Mouse (Mus musculus) liver, embryonic 13.5 days (tissue): Measurements from ENCODE around the gene Amotl1. TPM values are rescaled to one million over a fixed set of nuclear protein-coding genes. Genes with fewer than 3 reads are reported as not detected.
"Not testable (repeated sequence)": the region's sequence is repeated elsewhere in the genome, so short reads cannot be mapped to it uniquely, and the experiment has no call there.

Source experiments
- ATAC-seq: fragments of 200-750 bp; cut with Nextera tagmentation; 2 replicates; pipeline ENCODE4 v1.8.0; 2017; ENCODE audit warnings: low read depth, mild to moderate bottlenecking, moderate number of reproducible peaks, moderate library complexity
- DNase-seq: peaks from one replicate; pipeline ENCODE4 v3.0.0; 2022
- H3K27ac ChIP-seq: fragments of 300-500 bp; sonication (generic); 2 replicates; pipeline ENCODE4 v1.5.1; 2015; ENCODE audit warnings: moderate library complexity, mild to moderate bottlenecking, inconsistent platforms
- H3K27me3 ChIP-seq: fragments of 300-500 bp; sonication (generic); 2 replicates; pipeline ENCODE4 v1.6.1; 2015; ENCODE audit warnings: mild to moderate bottlenecking, inconsistent platforms
- H3K36me3 ChIP-seq: fragments of 300-500 bp; sonication (generic); 2 replicates; pipeline ENCODE4 v1.6.1; 2015; ENCODE audit warnings: mild to moderate bottlenecking, inconsistent platforms
- H3K4me1 ChIP-seq: fragments of 300-500 bp; sonication (generic); replicated peaks from 2 replicates; pipeline ENCODE4 v1.6.1; 2015; ENCODE audit warnings: inconsistent platforms
- H3K4me2 ChIP-seq: fragments of 300-500 bp; sonication (generic); 2 replicates; pipeline ENCODE4 v1.6.1; 2015; ENCODE audit warnings: inconsistent platforms, mild to moderate bottlenecking, moderate library complexity
- H3K4me3 ChIP-seq: fragments of 300-500 bp; sonication (generic); replicated peaks from 2 replicates; pipeline ENCODE4 v1.5.1; 2015; ENCODE audit warnings: mild to moderate bottlenecking, inconsistent platforms
- H3K9ac ChIP-seq: fragments of 300-500 bp; sonication (generic); 2 replicates; pipeline ENCODE4 v1.6.1; 2015; ENCODE audit warnings: mild to moderate bottlenecking, inconsistent platforms
- H3K9me3 ChIP-seq: fragments of 300-500 bp; sonication (generic); replicated peaks from 2 replicates; pipeline ENCODE4 v1.6.1; 2016; ENCODE audit warnings: inconsistent platforms
- WGBS: fragments of 180-500 bp; shearing (Covaris S2); methylation state at CpG from one replicate; pipeline ENCODE4 v1.1.7; 2015; ENCODE audit not compliant: insufficient replicate concordance; 5-methylcytosine and 5-hydroxymethylcytosine counted together
- polyA plus RNA-seq: library from polyadenylated mRNA; unstranded; fragments of >200 nt; fragmentation: Nextera tagmentation; extraction: Ambion mirVana; gene quantifications from 2 replicates; pipeline ENCODE4 v1.2.1, GENCODE M21; 2015

Gene Amotl1
- polyA plus RNA-seq, result 1.6 and 1.8 TPM in 2 replicates

GRCm38 (mm10) chr9:14644956-14645355 is at the start of gene Amotl1:
Amotl1 (minus strand) TSS chr9:14645056.
- no peak within 1 kb of the TSS for H3K4me3 ChIP-seq
- no peak within 1 kb of the TSS for H3K9ac ChIP-seq
- no peaks in the 10 kb centered on the region for H3K9me3 ChIP-seq
- DNase-seq (no peak), ATAC-seq (no peak)
- 0 out of 2 replicates have a peak, but pooled peaks cover 8% of the 10 kb centered on the region for H3K27me3 ChIP-seq
- 0 out of 2 replicates have a peak, but pooled peaks cover 5% of the 10 kb centered on the region for H3K4me1 ChIP-seq
- H3K36me3 ChIP-seq, result no peaks in the 10 kb centered on the region
- H3K27ac ChIP-seq, result no peak within 1 kb of the TSS
- WGBS, result 32% methylated on average over 4 of the region's 4 CpGs
- no peak within 1 kb of the TSS for H3K4me2 ChIP-seq

DNA sequence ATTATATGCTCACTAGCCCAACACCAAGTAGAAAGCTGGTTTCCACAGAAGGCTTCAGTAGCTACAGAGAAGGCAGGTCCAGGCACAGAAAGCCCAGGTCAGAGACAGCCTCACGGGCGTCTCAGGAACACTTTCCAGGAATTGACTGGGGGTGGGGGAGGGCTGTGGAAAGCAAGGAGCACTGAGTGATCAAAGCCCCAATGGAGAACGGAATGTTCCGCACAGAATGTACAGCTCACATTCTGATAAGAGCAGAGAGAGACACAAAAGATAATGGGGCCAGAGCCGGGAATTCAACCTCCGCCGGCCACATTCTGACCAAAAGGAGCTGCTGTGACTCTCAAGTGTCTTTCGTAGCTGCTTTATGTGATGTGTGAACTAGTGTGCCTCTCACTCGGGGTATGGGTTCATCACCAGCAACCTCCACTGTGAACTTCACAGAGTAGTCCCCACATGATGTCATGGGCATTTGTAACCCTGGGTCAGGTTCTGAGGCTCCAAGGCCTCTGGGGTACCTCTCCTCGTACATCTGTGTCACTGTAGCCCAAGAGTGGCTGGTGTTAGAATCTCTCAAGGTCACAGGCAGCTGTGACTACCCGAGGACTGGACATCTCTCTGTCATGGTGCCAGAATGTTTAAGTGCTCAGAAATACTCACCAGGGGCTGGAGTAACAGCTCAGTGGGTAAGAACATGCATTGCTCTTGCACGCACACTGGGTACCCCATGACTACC is 44.7 kb upstream of the Amotl1 start:
- no peaks in the 10 kb centered on the region for H3K4me1 ChIP-seq
- ATAC-seq, result no peak
- no peak overlapping the region for H3K9ac ChIP-seq
- H3K27me3 ChIP-seq, result no peaks in the 10 kb centered on the region
- DNase-seq, result no peak
- H3K4me3 ChIP-seq, result no peak overlapping the region
- no peak overlapping the region for H3K27ac ChIP-seq
- WGBS, result 52% methylated on average over 12 of the region's 12 CpGs
- H3K36me3 ChIP-seq, result no peaks in the 10 kb centered on the region
- H3K9me3 ChIP-seq, result no peaks in the 10 kb centered on the region
- no peak overlapping the region for H3K4me2 ChIP-seq

- 60% methylated on average over 4 of the region's 4 CpGs for WGBS
- Histone ChIP-seq H3K9me3 (no peaks in the 10 kb centered on the region), H3K9ac (no peak overlapping the region), H3K4me2 (no peak overlapping the region), H3K4me1 (no peaks in the 10 kb centered on the region), H3K27ac (no peak overlapping the region), H3K27me3 (no peaks in the 10 kb centered on the region), H3K36me3 (no peaks in the 10 kb centered on the region), H3K4me3 (no peak overlapping the region)
- ATAC-seq (no peak), DNase-seq (no peak)
Observed at GRCm38 (mm10) chr9:14684363-14684762, 39.5 kb upstream of the Amotl1 start.

GRCm38 (mm10) chr9:14682741-14683140 is 37.9 kb upstream of the Amotl1 start:
- H3K27ac ChIP-seq, result no peak overlapping the region

DNA sequence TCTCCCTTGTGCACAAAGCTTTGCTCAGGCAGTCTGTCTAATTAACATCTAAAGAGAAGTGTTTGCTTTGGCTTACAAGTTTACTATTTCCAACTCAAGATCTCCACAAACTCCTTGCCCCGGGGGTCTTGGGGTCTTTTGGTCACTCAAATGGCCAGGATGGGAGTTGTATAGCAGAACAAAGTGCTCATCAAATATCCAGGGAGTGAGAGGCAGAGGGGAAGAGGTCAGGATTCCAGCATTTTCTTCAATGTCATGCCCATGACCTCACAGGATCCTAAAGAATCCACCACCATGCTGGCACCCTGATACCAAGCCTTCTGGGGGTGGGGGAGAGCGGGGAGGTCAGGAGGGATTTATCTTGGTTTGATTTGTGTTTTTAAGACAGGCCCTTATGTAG is 35.7 kb upstream of the Amotl1 start:
- Histone ChIP-seq H3K4me2 (no peak overlapping the region), H3K27me3 (no peaks in the 10 kb centered on the region), H3K4me3 (no peak overlapping the region), H3K4me1 (no peaks in the 10 kb centered on the region), H3K9me3 (0 out of 2 replicates have a peak, but pooled peaks cover 3% of the 10 kb centered on the region), H3K9ac (no peak overlapping the region), H3K36me3 (no peaks in the 10 kb centered on the region), H3K27ac (no peak overlapping the region)
- DNase-seq, result no peak
- 51% methylated on average over 2 of the region's 2 CpGs for WGBS
- no peak for ATAC-seq

More at GRCm38 (mm10) chr9:14682741-14683140, 37.9 kb upstream of the Amotl1 start:
- DNase-seq, result no peak
- H3K4me3 ChIP-seq, result no peak overlapping the region
- H3K4me1 ChIP-seq, result no peaks in the 10 kb centered on the region
- no peak overlapping the region for H3K9ac ChIP-seq
- no peaks in the 10 kb centered on the region for H3K27me3 ChIP-seq
- H3K36me3 ChIP-seq, result no peaks in the 10 kb centered on the region
- no peak for ATAC-seq
- no peak overlapping the region for H3K4me2 ChIP-seq
- 0 out of 2 replicates have a peak, but pooled peaks cover 3% of the 10 kb centered on the region for H3K9me3 ChIP-seq

DNA sequence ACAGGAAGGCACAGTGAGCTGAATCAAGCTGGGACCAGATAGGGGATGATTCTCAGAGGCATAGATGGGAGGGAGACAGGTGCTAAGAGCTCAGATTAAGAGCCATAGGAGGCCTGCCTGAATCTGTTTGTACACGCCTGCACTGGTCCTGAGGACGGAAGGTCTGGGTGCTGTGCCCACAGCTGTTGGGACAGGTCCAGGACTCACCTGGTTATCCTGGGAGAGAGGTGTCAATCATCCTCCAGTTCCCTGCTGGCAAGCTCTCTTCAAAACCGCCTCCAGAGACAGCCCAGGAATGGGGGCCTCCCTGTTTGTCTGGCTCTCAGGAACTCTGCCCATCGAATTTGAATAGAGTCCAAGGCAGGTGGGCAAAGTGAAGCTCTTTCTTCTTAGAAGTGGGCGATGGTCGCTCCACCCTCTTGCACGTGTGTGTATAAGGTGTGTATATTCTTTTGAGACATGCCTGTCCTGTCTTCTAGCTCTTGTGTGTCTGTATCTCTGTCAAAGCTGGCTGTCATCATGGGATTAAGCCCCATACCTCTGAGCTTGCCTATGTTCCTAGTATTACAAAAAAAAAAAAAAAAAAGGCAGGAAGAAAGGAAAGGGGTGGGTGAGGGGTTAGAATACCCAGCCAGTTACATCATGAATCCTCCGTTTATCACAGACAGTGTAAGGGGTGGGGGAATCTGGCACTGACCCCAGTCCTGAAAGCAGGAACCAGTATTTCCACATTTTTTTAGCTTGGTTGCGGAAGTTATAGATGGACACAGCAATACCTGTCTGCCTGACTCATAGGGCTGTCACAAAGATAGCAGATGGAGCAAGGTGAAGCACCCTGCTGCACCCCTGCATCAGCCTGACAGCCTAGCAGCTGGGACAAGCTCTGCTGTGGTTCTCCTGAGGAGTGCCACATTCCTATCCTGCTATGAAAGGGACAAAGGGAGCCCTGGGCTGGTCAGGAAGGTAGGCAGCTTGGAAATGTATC is 31.1 kb upstream of the Amotl1 start:
- no peaks in the 10 kb centered on the region for H3K27me3 ChIP-seq
- no peak overlapping the region for H3K9ac ChIP-seq
- 0 out of 2 replicates have a peak, but pooled peaks cover 3% of the 10 kb centered on the region for H3K9me3 ChIP-seq
- DNase-seq, result no peak
- no peaks in the 10 kb centered on the region for H3K4me1 ChIP-seq
- WGBS, result 38% methylated on average over 9 of the region's 9 CpGs
- no peak for ATAC-seq
- H3K36me3 ChIP-seq, result no peaks in the 10 kb centered on the region
- no peak overlapping the region for H3K27ac ChIP-seq
- no peak overlapping the region for H3K4me2 ChIP-seq
- H3K4me3 ChIP-seq, result no peak overlapping the region

- Histone ChIP-seq H3K27me3 (no peaks in the 10 kb centered on the region), H3K27ac (no peak overlapping the region), H3K9me3 (0 out of 2 replicates have a peak, but pooled peaks cover 3% of the 10 kb centered on the region), H3K9ac (no peak overlapping the region), H3K4me1 (no peaks in the 10 kb centered on the region), H3K4me3 (no peak overlapping the region), H3K4me2 (no peak overlapping the region), H3K36me3 (no peaks in the 10 kb centered on the region)
- 66% methylated on average over 8 of the region's 8 CpGs for WGBS
- ATAC-seq, result no peak
- DNase-seq, result no peak
Observed at GRCm38 (mm10) chr9:14674506-14674905, 29.6 kb upstream of the Amotl1 start.

DNA sequence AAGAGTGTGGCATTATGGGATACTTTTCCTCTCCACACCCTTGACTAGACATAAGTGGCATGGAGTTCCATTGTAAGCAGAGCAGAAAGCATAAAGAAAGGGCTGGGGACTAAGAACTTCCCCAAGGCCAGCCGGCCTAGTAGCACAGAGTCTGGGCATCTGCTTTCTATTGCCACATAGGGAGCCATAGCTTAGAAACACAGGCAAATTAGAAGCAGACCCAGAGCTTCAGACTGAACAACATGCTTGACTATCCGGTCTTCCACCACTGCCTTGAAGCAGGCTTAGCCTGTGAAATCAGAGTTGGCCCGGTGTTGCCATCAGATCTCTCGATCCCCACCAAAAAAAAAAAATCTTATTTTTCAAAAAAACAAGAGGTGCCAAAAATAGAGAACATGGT is 28.3 kb upstream of the Amotl1 start:
- H3K9ac ChIP-seq, result no peak overlapping the region
- H3K9me3 ChIP-seq, result no peaks in the 10 kb centered on the region
- H3K27me3 ChIP-seq, result no peaks in the 10 kb centered on the region
- WGBS, result 76% methylated on average over 4 of the region's 4 CpGs
- no peak overlapping the region for H3K27ac ChIP-seq
- no peaks in the 10 kb centered on the region for H3K4me1 ChIP-seq
- ATAC-seq, result no peak
- no peak overlapping the region for H3K4me2 ChIP-seq
- no peak for DNase-seq
- no peaks in the 10 kb centered on the region for H3K36me3 ChIP-seq
- H3K4me3 ChIP-seq, result no peak overlapping the region

GRCm38 (mm10) chr9:14671965-14672364 is 27.1 kb upstream of the Amotl1 start:
- not testable (repeated sequence) for H3K36me3 ChIP-seq, H3K9me3 ChIP-seq, ATAC-seq

GRCm38 (mm10) chr9:14668382-14668781 is 23.5 kb upstream of the Amotl1 start:
- 55% methylated on average over 3 of the region's 3 CpGs for WGBS
- Histone ChIP-seq H3K4me1 (no peaks in the 10 kb centered on the region), H3K9ac (no peak overlapping the region), H3K27ac (no peak overlapping the region), H3K36me3 (no peaks in the 10 kb centered on the region), H3K9me3 (no peaks in the 10 kb centered on the region), H3K4me3 (no peak overlapping the region), H3K27me3 (no peaks in the 10 kb centered on the region), H3K4me2 (no peak overlapping the region)
- no peak for DNase-seq
- no peak for ATAC-seq

More at GRCm38 (mm10) chr9:14671965-14672364, 27.1 kb upstream of the Amotl1 start:
- H3K4me3 ChIP-seq, H3K9ac ChIP-seq, H3K4me1 ChIP-seq, H3K27ac ChIP-seq, DNase-seq, H3K4me2 ChIP-seq, H3K27me3 ChIP-seq: not testable (repeated sequence)
- 47% methylated on average over 5 of the region's 5 CpGs for WGBS

- no peaks in the 10 kb centered on the region for H3K9me3 ChIP-seq
- no peak overlapping the region for H3K9ac ChIP-seq
- ATAC-seq (no peak), DNase-seq (no peak)
- H3K4me3 ChIP-seq, result no peak overlapping the region
- H3K4me1 ChIP-seq, result no peaks in the 10 kb centered on the region
- H3K36me3 ChIP-seq, result no peaks in the 10 kb centered on the region
- H3K27me3 ChIP-seq, result no peaks in the 10 kb centered on the region
- 60% methylated on average over 3 of the region's 3 CpGs for WGBS
- no peak overlapping the region for H3K27ac ChIP-seq
- H3K4me2 ChIP-seq, result no peak overlapping the region
Observed at GRCm38 (mm10) chr9:14666071-14666470, 21.2 kb upstream of the Amotl1 start.
